Comparison of ENCODE assay signal across 8 mouse cellular contexts in genomic region chr7:29519211-29519550, GRCm38 (mm10). TPM values are rescaled to one million over a fixed set of nuclear protein-coding genes. Genes with fewer than 3 reads are reported as not detected.
DNase-seq lines count a peak whose midpoint lies in the region; ATAC-seq and TF ChIP-seq lines count a peak whose summit lies in the region.

No protein-coding gene starts in this region.

- H3K9me3 ChIP-seq in embryonic facial prominence, embryonic 10.5 days = no peaks in the 10 kb centered on the region
- no peaks in the 10 kb centered on the region for H3K9me3 ChIP-seq in hindbrain, embryonic 14.5 days (ENCODE audit: control insufficient read depth, low read length)
- no peaks in the 10 kb centered on the region for H3K9me3 ChIP-seq in midbrain, embryonic 10.5 days (replicated peaks)

- H3K4me2 ChIP-seq in hindbrain, embryonic 14.5 days (replicated peaks) = peak overlapping the region; percentile 80

- peak; percentile 24; the same call in 1 of the 2 replicates for ATAC-seq in hindbrain, embryonic 14.5 days (ENCODE audit: low FRiP score)
- no peak for ATAC-seq in erythroid progenitor cell, adult 5-6 weeks (replicated peaks; ENCODE audit: low FRiP score, poor library complexity, severe bottlenecking)
- ATAC-seq in inflammation-experienced regulatory T-cells, adult 6 months = no peak

- H3K9ac ChIP-seq in hindbrain, embryonic 14.5 days = peak overlapping the region; percentile 65

- H3K4me1 ChIP-seq in embryonic facial prominence, embryonic 10.5 days = peaks cover 32% of the 10 kb centered on the region
- peaks cover 13% of the 10 kb centered on the region for H3K4me1 ChIP-seq in hindbrain, embryonic 14.5 days (replicated peaks; ENCODE audit: control insufficient read depth, insufficient read depth, low read length)
- peaks cover 31% of the 10 kb centered on the region for H3K4me1 ChIP-seq in midbrain, embryonic 10.5 days

- no peaks in the 10 kb centered on the region for H3K27me3 ChIP-seq in embryonic facial prominence, embryonic 10.5 days (replicated peaks; ENCODE audit: low read depth, poor library complexity, severe bottlenecking)
- H3K27me3 ChIP-seq in hindbrain, embryonic 14.5 days (ENCODE audit: control insufficient read depth, insufficient read depth, low read length) = no peaks in the 10 kb centered on the region
- peaks cover 24% of the 10 kb centered on the region for H3K27me3 ChIP-seq in midbrain, embryonic 10.5 days (ENCODE audit: low read depth, poor library complexity, severe bottlenecking)

- H3K4me3 ChIP-seq in layer of hippocampus, adult 2 months = peak overlapping the region; percentile 67
- peak overlapping the region; percentile 72 for H3K4me3 ChIP-seq in embryonic facial prominence, embryonic 10.5 days
- H3K4me3 ChIP-seq in hindbrain, embryonic 14.5 days (replicated peaks; ENCODE audit: low read length) = peak overlapping the region; percentile 57
- H3K4me3 ChIP-seq in midbrain, embryonic 10.5 days = peak overlapping the region; percentile 83

- H3K36me3 ChIP-seq in embryonic facial prominence, embryonic 10.5 days (replicated peaks) = no peaks in the 10 kb centered on the region
- H3K36me3 ChIP-seq in hindbrain, embryonic 14.5 days (replicated peaks; ENCODE audit: control insufficient read depth, insufficient read depth) = no peaks in the 10 kb centered on the region
- no peaks in the 10 kb centered on the region for H3K36me3 ChIP-seq in midbrain, embryonic 10.5 days

- TF ChIP-seq CTCF in layer of hippocampus, adult 2 months (conservative IDR thresholded peaks at IDR 0.05) = no peak

- DNase-seq in layer of hippocampus, adult 2 months (ENCODE audit: low spot score in 2 of 2) = no peak
- DNase-seq in layer of hippocampus, postnatal 25 days (ENCODE audit: extremely low spot score in 1 of 2, low spot score in 1 of 2) = no peak
- DNase-seq in embryonic facial prominence, embryonic 10.5 days (ENCODE audit: low spot score) = no peak
- DNase-seq in hindbrain, embryonic 14.5 days (ENCODE audit: low spot score) = no peak
- no peak for DNase-seq in midbrain, embryonic 10.5 days (ENCODE audit: low spot score)
- no peak for DNase-seq in urinary bladder, postnatal 36 days (ENCODE audit: low spot score in 2 of 2)

- WGBS in embryonic facial prominence, embryonic 10.5 days = under 1% methylated on average over 19 of the region's 19 CpGs
- under 1% methylated on average over 19 of the region's 19 CpGs for WGBS in hindbrain, embryonic 14.5 days
- under 1% methylated on average over 19 of the region's 19 CpGs for WGBS in midbrain, embryonic 10.5 days

- H3K27ac ChIP-seq in layer of hippocampus, adult 2 months = peak overlapping the region; percentile 81
- peak overlapping the region; percentile 89 for H3K27ac ChIP-seq in embryonic facial prominence, embryonic 10.5 days (replicated peaks)
- peak overlapping the region; percentile 89 for H3K27ac ChIP-seq in hindbrain, embryonic 14.5 days
- peak overlapping the region; percentile 89 for H3K27ac ChIP-seq in midbrain, embryonic 10.5 days (replicated peaks)

RNA-seq across cellular contexts. Expression of gene Sipa1l3, which starts 0.7 kb away (rescaled TPM):
- 100 to 1,000 TPM; 240 to 260 TPM for total RNA-seq in layer of hippocampus, adult 2 months (2021)
- 100 to 1,000 TPM; 211 to 245 TPM for total RNA-seq in layer of hippocampus, postnatal 25 days (2021)
- 9.2 and 10.5 TPM in 2 replicates for polyA plus RNA-seq in embryonic facial prominence, embryonic 10.5 days (2016; fragmentation: Nextera tagmentation; extraction: Ambion mirVana)
- polyA plus RNA-seq in hindbrain, embryonic 14.5 days (2014; fragmentation: Nextera tagmentation; extraction: Ambion mirVana) = 18.8 and 21.4 TPM in 2 replicates
- polyA plus RNA-seq in midbrain, embryonic 10.5 days (2016; fragmentation: Nextera tagmentation; extraction: Ambion mirVana) = 8.4 and 8.7 TPM in 2 replicates
- 2.5 and 4.2 TPM in 2 replicates for total RNA-seq in erythroid progenitor cell, adult 5-6 weeks (2015; ENCODE audit: low replicate concordance)
- 1.3 and 15.3 TPM in 2 replicates for total RNA-seq in erythroid progenitor cell, adult 5-6 weeks (2017; ENCODE audit: low replicate concordance)
- polyA plus RNA-seq in inflammation-experienced regulatory T-cells, adult 6 months (2017; shearing (Covaris generic)) = 1 to 10 TPM; 2.5 to 4.9 (median 4.1) TPM
